Mouse (Mus musculus) midbrain, postnatal 0 days (tissue): Measurements from ENCODE around the gene Rfc1. TPM values are rescaled to one million over a fixed set of nuclear protein-coding genes. Genes with fewer than 3 reads are reported as not detected.

Experiments
- ATAC-seq: fragments of 200-750 bp; cut with Nextera tagmentation; 2 replicates; pipeline ENCODE4 v1.8.0; 2017; ENCODE audit warnings: moderate number of reproducible peaks, mild to moderate bottlenecking, moderate TSS enrichment, moderate library complexity; ENCODE audit not compliant: low FRiP score
- DNase-seq: peaks from one replicate; pipeline ENCODE4 v3.0.0-alpha.2; 2015; ENCODE audit warnings: low spot score
- H3K27ac ChIP-seq: fragments of 300-500 bp; sonication (generic); 2 replicates; pipeline ENCODE4 v1.5.1; 2014; ENCODE audit warnings: low read depth, mild to moderate bottlenecking, low read length, mixed read lengths
- H3K27me3 ChIP-seq: fragments of 300-500 bp; sonication (generic); 2 replicates; pipeline ENCODE4 v1.6.1; 2014; ENCODE audit warnings: low read length, control low read depth, mixed read lengths; ENCODE audit not compliant: insufficient read depth
- H3K36me3 ChIP-seq: fragments of 300-500 bp; sonication (generic); 2 replicates; pipeline ENCODE4 v1.6.1; 2014; ENCODE audit warnings: low read length, control low read depth, mixed read lengths; ENCODE audit not compliant: insufficient read depth
- H3K4me1 ChIP-seq: fragments of 300-500 bp; sonication (generic); 2 replicates; pipeline ENCODE4 v1.6.1; 2014; ENCODE audit warnings: mild to moderate bottlenecking, control low read depth, antibody characterized with exemption, low read length, mixed read lengths; ENCODE audit not compliant: insufficient read depth
- H3K4me2 ChIP-seq: fragments of 300-500 bp; sonication (generic); 2 replicates; pipeline ENCODE4 v1.6.1; 2014; ENCODE audit warnings: low read depth, mild to moderate bottlenecking, low read length, mixed read lengths; ENCODE audit not compliant: poor library complexity, severe bottlenecking
- H3K4me3 ChIP-seq: fragments of 300-500 bp; sonication (generic); 2 replicates; pipeline ENCODE4 v1.5.1; 2014; ENCODE audit warnings: low read depth, mild to moderate bottlenecking, low read length, moderate library complexity
- H3K9ac ChIP-seq: fragments of 300-500 bp; sonication (generic); replicated peaks from 2 replicates; pipeline ENCODE4 v1.6.1; 2014; ENCODE audit warnings: mild to moderate bottlenecking, low read length, moderate library complexity, mixed read lengths; ENCODE audit not compliant: poor library complexity, severe bottlenecking
- H3K9me3 ChIP-seq: fragments of 300-500 bp; sonication (generic); 2 replicates; pipeline ENCODE4 v1.6.1; 2016; ENCODE audit warnings: low read length, control low read depth
- CTCF ChIP-seq: IDR thresholded peaks from 2 replicates; pipeline ENCODE4 v1.5.1; 2016; ENCODE audit warnings: antibody characterized with exemption, mild to moderate bottlenecking
- WGBS: fragments of 180-500 bp; shearing (Covaris S2); extraction: QIAGEN DNeasy Blood & Tissue Kit; methylation state at CpG from one replicate; pipeline ENCODE4 v1.1.7; 2014; 5-methylcytosine and 5-hydroxymethylcytosine counted together
- polyA plus RNA-seq: library from polyadenylated mRNA; unstranded; fragments of >200 nt; fragmentation: Nextera tagmentation; extraction: Ambion mirVana; gene quantifications from 2 replicates; pipeline ENCODE4 v1.2.1, GENCODE M21; 2015
- total RNA-seq: library from RNA; depleted of rRNA; stranded (reverse); fragments of >200 nt; gene quantifications from 2 replicates; pipeline ENCODE4 v1.2.3, GENCODE M21; 2014; rRNA removed

Rfc1 gene
- total and polyA plus RNA-seq, 2 experiments from 2014 or later, result 22.7 to 27.7 TPM

DNA sequence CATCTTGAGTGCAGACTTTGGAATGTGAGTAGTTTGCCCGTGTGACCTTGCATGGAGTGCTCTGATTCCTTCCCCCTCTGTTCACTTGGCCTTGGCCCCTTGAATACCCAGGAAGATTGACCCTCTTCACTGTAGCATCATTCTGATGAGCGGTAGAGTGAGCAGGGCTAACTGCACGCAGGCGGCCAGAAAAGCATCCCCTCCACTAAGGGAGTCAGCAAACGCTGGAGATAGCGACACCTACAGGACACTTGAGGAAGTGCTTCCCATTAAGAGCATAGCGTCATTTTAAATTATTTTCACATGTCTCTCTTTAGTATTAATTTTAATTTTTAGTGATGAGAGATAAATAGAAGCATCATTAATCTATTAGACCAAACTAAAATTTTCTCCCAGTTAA lies 122.1 kb downstream of the Rfc1 start:
- no peaks in the 10 kb centered on the region for H3K9me3 ChIP-seq
- H3K36me3 ChIP-seq, result no peaks in the 10 kb centered on the region; the same call in 1 of the 2 replicates
- DNase-seq (peak; percentile 67), ATAC-seq (no peak)
- no peaks in the 10 kb centered on the region for H3K27me3 ChIP-seq
- H3K4me2 ChIP-seq, result no peak overlapping the region
- H3K4me3 ChIP-seq, result no peak overlapping the region
- H3K4me1 ChIP-seq, result no peaks in the 10 kb centered on the region
- WGBS, result 21% methylated on average over 7 of the region's 7 CpGs
- no peak overlapping the region for H3K27ac ChIP-seq
- peak; percentile 91 for TF ChIP-seq CTCF
- no peak overlapping the region for H3K9ac ChIP-seq

Other genes starting within 250 kb of the Rfc1 start
- gene Tmem156, start 243.5 kb downstream of the Rfc1 start, total RNA-seq, result not detected in 2 replicates
- 0.11 and 0.23 TPM in 2 replicates for gene Tmem156, start 243.5 kb downstream of the Rfc1 start, polyA plus RNA-seq
- gene Klhl5, start 228.1 kb downstream of the Rfc1 start, total RNA-seq, result 62.1 and 64.4 TPM in 2 replicates
- 56.6 and 61.2 TPM in 2 replicates for gene Klhl5, start 228.1 kb downstream of the Rfc1 start, polyA plus RNA-seq
- 17.0 and 18.5 TPM in 2 replicates for gene Wdr19, start 136.0 kb downstream of the Rfc1 start, total RNA-seq
- 7.6 and 9.2 TPM in 2 replicates for gene Wdr19, start 136.0 kb downstream of the Rfc1 start, polyA plus RNA-seq
- gene Klb, start 12.6 kb upstream of the Rfc1 start, total RNA-seq, result 0.11 TPM in 1 of 2 replicates, not detected in the other
- 0.10 and 0.12 TPM in 2 replicates for gene Klb, start 12.6 kb upstream of the Rfc1 start, polyA plus RNA-seq
- 896 and 1,170 TPM in 2 replicates for gene Rpl9, start 55.8 kb upstream of the Rfc1 start, total RNA-seq
- gene Rpl9, start 55.8 kb upstream of the Rfc1 start, polyA plus RNA-seq, result 615 and 622 TPM in 2 replicates
- 18.6 and 34.3 TPM in 2 replicates for gene Lias, start 55.8 kb upstream of the Rfc1 start, total RNA-seq
- 66.2 and 68.4 TPM in 2 replicates for gene Lias, start 55.8 kb upstream of the Rfc1 start, polyA plus RNA-seq
- 17.4 and 24.9 TPM in 2 replicates for gene Ugdh, start 100.3 kb upstream of the Rfc1 start, total RNA-seq
- 28.7 and 29.6 TPM in 2 replicates for gene Ugdh, start 100.3 kb upstream of the Rfc1 start, polyA plus RNA-seq
- not detected in 2 replicates for gene Gm43552, start 157.2 kb upstream of the Rfc1 start, total RNA-seq
- not detected in 2 replicates for gene Gm43552, start 157.2 kb upstream of the Rfc1 start, polyA plus RNA-seq
- 189 and 204 TPM in 2 replicates for gene Smim14, start 201.5 kb upstream of the Rfc1 start, total RNA-seq
- gene Smim14, start 201.5 kb upstream of the Rfc1 start, polyA plus RNA-seq, result 222 and 238 TPM in 2 replicates
- gene Ube2k, start 201.6 kb upstream of the Rfc1 start, total RNA-seq, result 40.4 and 55.0 TPM in 2 replicates
- 186 and 194 TPM in 2 replicates for gene Ube2k, start 201.6 kb upstream of the Rfc1 start, polyA plus RNA-seq